Mouse (Mus musculus): Measurements from ENCODE around the gene Podnl1. TPM values are rescaled to one million over a fixed set of nuclear protein-coding genes. Genes with fewer than 3 reads are reported as not detected.

Podnl1 gene
- polyA plus RNA-seq, 1 experiment from 2014 or later: 0.12 TPM

GRCm38 (mm10) chr8:84101476-84102270, 24.1 kb upstream of the Podnl1 start:
- H3K36me3 ChIP-seq: peaks cover 62% of the 10 kb centered on the region
- H3K27ac ChIP-seq (replicated peaks): no peak overlapping the region
- WGBS: 89% methylated on average over 25 of the region's 25 CpGs

GRCm38 (mm10) chr8:84103601-84104000, 22.2 kb upstream of the Podnl1 start:
- Histone ChIP-seq H3K4me1 (peaks cover 28% of the 10 kb centered on the region), H3K4me3 (peak overlapping the region; percentile 63), H3K27ac (replicated peaks) (peak overlapping the region; percentile 81; the same call in 1 of the 2 replicates), H3K9ac (peak overlapping the region; percentile 83), H3K9me3 (peaks cover 4% of the 10 kb centered on the region; the same call in 1 of the 2 replicates), H3K4me2 (peak overlapping the region; percentile 87), H3K27me3 (replicated peaks) (no peaks in the 10 kb centered on the region), H3K36me3 (peaks cover 42% of the 10 kb centered on the region)
- ATAC-seq (ENCODE audit: extremely low read depth, insufficient number of reproducible peaks, low FRiP score, low TSS enrichment): no peak
- 48% methylated on average over 3 of the region's 3 CpGs for WGBS

More at GRCm38 (mm10) chr8:84101476-84102270, 24.1 kb upstream of the Podnl1 start:
- no peaks in the 10 kb centered on the region for H3K27me3 ChIP-seq (replicated peaks)
- no peaks in the 10 kb centered on the region for H3K9me3 ChIP-seq
- no peak overlapping the region for H3K4me2 ChIP-seq
- no peak overlapping the region for H3K4me3 ChIP-seq
- peaks cover 28% of the 10 kb centered on the region for H3K4me1 ChIP-seq
- ATAC-seq (ENCODE audit: extremely low read depth, insufficient number of reproducible peaks, low FRiP score, low TSS enrichment): no peak
- no peak overlapping the region for H3K9ac ChIP-seq

- Histone ChIP-seq H3K4me1 (peaks cover 28% of the 10 kb centered on the region), H3K9ac (peak overlapping the region; percentile 83), H3K4me2 (peak overlapping the region; percentile 87), H3K9me3 (peaks cover 4% of the 10 kb centered on the region; the same call in 1 of the 2 replicates), H3K27me3 (replicated peaks) (no peaks in the 10 kb centered on the region), H3K4me3 (peak overlapping the region; percentile 63), H3K27ac (replicated peaks) (peak overlapping the region; percentile 81), H3K36me3 (peaks cover 36% of the 10 kb centered on the region)
- 1% methylated on average over 24 of the region's 29 CpGs for WGBS
- peak; percentile 72 for ATAC-seq (ENCODE audit: extremely low read depth, insufficient number of reproducible peaks, low FRiP score, low TSS enrichment)
Observed at GRCm38 (mm10) chr8:84104221-84104620, 21.6 kb upstream of the Podnl1 start.

GRCm38 (mm10) chr8:84104697-84105609, 20.8 kb upstream of the Podnl1 start, which contains the start of gene Dcaf15:
Gene Dcaf15, minus strand, starts transcription at chr8:84104768.
- ATAC-seq (ENCODE audit: extremely low read depth, insufficient number of reproducible peaks, low FRiP score, low TSS enrichment): peak; percentile 89
- Histone ChIP-seq H3K9ac (peak within 1 kb of the TSS; percentile 83), H3K27me3 (replicated peaks) (no peaks in the 10 kb centered on the region), H3K4me1 (peaks cover 28% of the 10 kb centered on the region), H3K4me3 (peak within 1 kb of the TSS; percentile 63), H3K4me2 (peak within 1 kb of the TSS; percentile 87), H3K9me3 (peaks cover 4% of the 10 kb centered on the region; the same call in 1 of the 2 replicates), H3K27ac (replicated peaks) (peak within 1 kb of the TSS; percentile 81), H3K36me3 (peaks cover 29% of the 10 kb centered on the region)
- 8% methylated on average over 42 of the region's 42 CpGs for WGBS

GRCm38 (mm10) chr8:84105676-84106075, 20.1 kb upstream of the Podnl1 start:
- peaks cover 4% of the 10 kb centered on the region; the same call in 1 of the 2 replicates for H3K9me3 ChIP-seq
- H3K27me3 ChIP-seq (replicated peaks): no peaks in the 10 kb centered on the region
- WGBS: 74% methylated on average over 2 of the region's 2 CpGs
- H3K4me2 ChIP-seq: no peak overlapping the region
- ATAC-seq (ENCODE audit: extremely low read depth, insufficient number of reproducible peaks, low FRiP score, low TSS enrichment): no peak
- peaks cover 28% of the 10 kb centered on the region for H3K4me1 ChIP-seq
- no peak overlapping the region for H3K9ac ChIP-seq
- no peak overlapping the region for H3K27ac ChIP-seq (replicated peaks)
- H3K36me3 ChIP-seq: peaks cover 21% of the 10 kb centered on the region
- H3K4me3 ChIP-seq: no peak overlapping the region

- Histone ChIP-seq H3K9ac (no peak overlapping the region), H3K4me2 (no peak overlapping the region), H3K9me3 (peaks cover 4% of the 10 kb centered on the region; the same call in 1 of the 2 replicates), H3K4me3 (no peak overlapping the region), H3K4me1 (peaks cover 28% of the 10 kb centered on the region), H3K36me3 (peaks cover 14% of the 10 kb centered on the region), H3K27ac (replicated peaks) (no peak overlapping the region), H3K27me3 (replicated peaks) (no peaks in the 10 kb centered on the region)
- WGBS: 91% methylated on average over 4 of the region's 6 CpGs
- no peak for ATAC-seq (ENCODE audit: extremely low read depth, insufficient number of reproducible peaks, low FRiP score, low TSS enrichment)
Observed at GRCm38 (mm10) chr8:84106216-84107040, 19.4 kb upstream of the Podnl1 start.

- Histone ChIP-seq H3K36me3 (no peaks in the 10 kb centered on the region), H3K27me3 (replicated peaks) (no peaks in the 10 kb centered on the region; the same call in 1 of the 2 replicates), H3K9me3 (no peaks in the 10 kb centered on the region), H3K27ac (replicated peaks) (no peak overlapping the region), H3K4me2 (no peak overlapping the region), H3K4me1 (no peaks in the 10 kb centered on the region), H3K9ac (no peak overlapping the region), H3K4me3 (no peak overlapping the region)
- 83% methylated on average over 6 of the region's 6 CpGs for WGBS
- ATAC-seq (ENCODE audit: extremely low read depth, insufficient number of reproducible peaks, low FRiP score, low TSS enrichment): no peak
Observed at GRCm38 (mm10) chr8:84115646-84116045, 10.1 kb upstream of the Podnl1 start.

GRCm38 (mm10) chr8:84122151-84122550, 3.6 kb upstream of the Podnl1 start:
- 81% methylated on average over 3 of the region's 3 CpGs for WGBS
- Histone ChIP-seq H3K36me3 (no peaks in the 10 kb centered on the region), H3K9me3 (no peaks in the 10 kb centered on the region), H3K27ac (replicated peaks) (no peak overlapping the region), H3K9ac (no peak overlapping the region), H3K4me3 (no peak overlapping the region), H3K27me3 (replicated peaks) (peaks cover 3% of the 10 kb centered on the region; the same call in 1 of the 2 replicates), H3K4me1 (no peaks in the 10 kb centered on the region), H3K4me2 (no peak overlapping the region)
- ATAC-seq (ENCODE audit: extremely low read depth, insufficient number of reproducible peaks, low FRiP score, low TSS enrichment): no peak

- no peaks in the 10 kb centered on the region for H3K4me1 ChIP-seq
- no peak overlapping the region for H3K27ac ChIP-seq (replicated peaks)
- no peak for ATAC-seq (ENCODE audit: extremely low read depth, insufficient number of reproducible peaks, low FRiP score, low TSS enrichment)
- no peaks in the 10 kb centered on the region for H3K9me3 ChIP-seq
- no peak overlapping the region for H3K4me2 ChIP-seq
- H3K27me3 ChIP-seq (replicated peaks): peaks cover 25% of the 10 kb centered on the region
- H3K36me3 ChIP-seq: 0 out of 2 replicates have a peak, but pooled peaks cover 3% of the 10 kb centered on the region
- H3K9ac ChIP-seq: no peak overlapping the region
- H3K4me3 ChIP-seq: no peak overlapping the region
- 55% methylated on average over 2 of the region's 2 CpGs for WGBS
Observed at GRCm38 (mm10) chr8:84126742-84127141, 953 bp downstream of the Podnl1 start.

- no peaks in the 10 kb centered on the region for H3K4me1 ChIP-seq
- no peak overlapping the region for H3K27ac ChIP-seq (replicated peaks)
- no peak for ATAC-seq (ENCODE audit: extremely low read depth, insufficient number of reproducible peaks, low FRiP score, low TSS enrichment)
- H3K27me3 ChIP-seq (replicated peaks): peaks cover 25% of the 10 kb centered on the region
- no peaks in the 10 kb centered on the region for H3K9me3 ChIP-seq
- no peak overlapping the region for H3K4me2 ChIP-seq
- WGBS: 50% methylated on average over 17 of the region's 17 CpGs
- no peak overlapping the region for H3K4me3 ChIP-seq
- H3K9ac ChIP-seq: 0 out of 2 replicates have a peak overlapping the region, but pooled peaks have one; percentile 26
- H3K36me3 ChIP-seq: peaks cover 8% of the 10 kb centered on the region; the same call in 1 of the 2 replicates
Observed at GRCm38 (mm10) chr8:84127202-84127901, 1.6 kb downstream of the Podnl1 start.
